9 mouse cellular contexts compared by ENCODE assay signal in the genomic region with DNA sequence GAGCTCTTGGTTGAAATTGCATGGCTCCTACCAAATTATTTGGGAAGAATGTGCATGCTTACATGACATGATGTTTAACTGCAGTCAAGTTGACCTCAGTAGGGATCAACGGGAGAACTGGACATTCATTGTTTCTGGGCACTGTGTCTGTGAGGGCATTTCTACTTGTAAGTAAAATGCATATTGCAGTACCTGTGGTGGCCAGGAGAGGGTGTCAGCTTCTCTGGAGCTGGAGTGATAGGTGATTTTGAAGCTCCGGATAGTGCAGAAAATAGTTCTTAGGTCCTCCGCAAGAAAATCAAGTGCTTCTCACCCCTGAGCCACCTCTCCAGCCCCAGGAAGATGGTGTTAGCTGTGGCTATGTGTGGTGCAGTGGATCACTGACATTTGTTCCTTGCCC.
A peak's percentile ranks its signal among the peaks of the same experiment; 100 is the strongest.
DNase-seq lines count a peak whose midpoint lies in the region; ATAC-seq lines count a peak whose summit lies in the region.
"Had no signal": no experiment of that assay in that cellular context is flagged by ENCODE, and none has a peak within 500 bp of the region (broad histone marks: within the 10 kb centered on the region; RNA-seq: fewer than 3 reads in every experiment).

No protein-coding gene starts in this region.

- 62% methylated on average over 3 of the region's 3 CpGs for WGBS in neural tube, embryonic 11.5 days

- ATAC-seq in neural tube, embryonic 11.5 days (ENCODE audit: insufficient read depth, low FRiP score, low TSS enrichment) = no peak
- ATAC-seq in inflammation-experienced regulatory T-cells, adult 6 months = no peak

- H3K27ac ChIP-seq in neural tube, embryonic 11.5 days (ENCODE audit: low read depth, low read length) = no peak overlapping the region
- H3K27ac ChIP-seq: limb, embryonic 15.5 days had no signal

- no peaks in the 10 kb centered on the region for H3K4me1 ChIP-seq in neural tube, embryonic 11.5 days (ENCODE audit: control insufficient read depth, insufficient read depth, low read length)
- H3K4me1 ChIP-seq: limb, embryonic 15.5 days had no signal

- no peaks in the 10 kb centered on the region for H3K36me3 ChIP-seq in neural tube, embryonic 11.5 days (ENCODE audit: control insufficient read depth, insufficient read depth, low read length)
- H3K36me3 ChIP-seq: limb, embryonic 15.5 days had no signal

- H3K9ac ChIP-seq in neural tube, embryonic 11.5 days (ENCODE audit: low read length) = no peak overlapping the region
- H3K9ac ChIP-seq: limb, embryonic 15.5 days had no signal

- H3K9me3 ChIP-seq in neural tube, embryonic 11.5 days (ENCODE audit: control insufficient read depth, low read length) = no peaks in the 10 kb centered on the region
- H3K9me3 ChIP-seq: limb, embryonic 15.5 days had no signal

- H3K4me3 ChIP-seq in neural tube, embryonic 11.5 days (ENCODE audit: low read depth, low read length) = no peak overlapping the region
- H3K4me3 ChIP-seq: limb, embryonic 15.5 days had no signal

- DNase-seq in kidney, adult 18-20 months = peak; percentile 11
- no peak for DNase-seq in kidney, adult 11 months
- DNase-seq in ZHBTc4 (ENCODE audit: low read depth, low spot score) = peak; percentile 70
- DNase-seq in cerebellum, adult 8-10 months = peak; percentile 65
- DNase-seq in kidney, postnatal 4 days = peak; percentile 65 to 68
- DNase-seq in neural tube, embryonic 11.5 days (ENCODE audit: low spot score) = peak; percentile 47
- DNase-seq in thymus, postnatal 25 days = no peak

- no peak overlapping the region for H3K4me2 ChIP-seq in neural tube, embryonic 11.5 days (ENCODE audit: low read depth)
- H3K4me2 ChIP-seq: limb, embryonic 15.5 days had no signal

- no peaks in the 10 kb centered on the region for H3K27me3 ChIP-seq in neural tube, embryonic 11.5 days (ENCODE audit: control insufficient read depth, insufficient read depth, low read length)
- H3K27me3 ChIP-seq: limb, embryonic 15.5 days had no signal

Comparison
In these comparisons a context has a peak if more than half of its experiments do, and no peak if none do; other contexts are left out.
1. DNase-seq: peak in kidney, adult 18-20 months (single experiment), ZHBTc4 (single experiment), cerebellum, adult 8-10 months (single experiment), kidney, postnatal 4 days (2 of 2) and neural tube, embryonic 11.5 days (single experiment); none in kidney, adult 11 months (single experiment) and thymus, postnatal 25 days (single experiment).